Mouse (Mus musculus) retina, postnatal 7 days (tissue): ENCODE results near the gene Wnt3a.

ENCODE experiments used
- DNase-seq: peaks from one replicate; pipeline ENCODE4 v3.0.0-alpha.2; 2012; ENCODE audit warnings: low read depth, low spot score

Gene Wnt3a

DNA sequence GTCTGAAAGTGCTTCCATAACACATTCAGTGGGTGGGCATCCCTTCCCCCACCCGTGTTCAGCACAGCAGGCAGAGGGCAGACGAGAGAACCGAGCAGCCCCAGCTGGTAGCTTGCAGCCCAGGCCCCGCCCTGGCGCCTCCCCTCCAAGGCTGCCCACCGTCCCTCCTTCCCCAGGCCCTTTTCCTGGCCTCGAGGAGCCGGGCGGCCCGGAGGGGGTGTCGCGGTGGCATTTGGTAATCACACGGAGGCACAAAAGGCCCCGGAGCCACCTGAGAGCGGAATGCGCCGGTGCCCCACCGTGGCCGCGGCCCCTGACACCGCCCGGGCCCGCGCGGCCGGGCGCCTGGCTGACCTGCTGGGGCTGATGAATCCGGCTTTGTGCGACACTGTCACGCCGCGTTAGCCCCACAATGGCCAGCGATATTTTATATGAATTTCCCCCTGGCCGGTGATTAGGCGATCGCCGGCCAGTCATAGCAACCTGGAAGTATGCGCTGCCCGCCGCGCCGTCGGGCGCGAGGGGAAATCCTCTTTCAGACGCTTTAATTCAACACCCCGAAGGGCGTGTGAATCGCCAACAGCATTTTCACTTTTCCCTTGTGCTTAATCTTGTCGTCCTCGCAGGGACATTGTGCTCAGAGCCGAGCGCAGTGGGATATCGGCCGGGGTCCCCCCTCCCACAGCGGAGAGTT lies 26.5 kb downstream of the Wnt3a start:
- peak; percentile 38 for DNase-seq

DNA sequence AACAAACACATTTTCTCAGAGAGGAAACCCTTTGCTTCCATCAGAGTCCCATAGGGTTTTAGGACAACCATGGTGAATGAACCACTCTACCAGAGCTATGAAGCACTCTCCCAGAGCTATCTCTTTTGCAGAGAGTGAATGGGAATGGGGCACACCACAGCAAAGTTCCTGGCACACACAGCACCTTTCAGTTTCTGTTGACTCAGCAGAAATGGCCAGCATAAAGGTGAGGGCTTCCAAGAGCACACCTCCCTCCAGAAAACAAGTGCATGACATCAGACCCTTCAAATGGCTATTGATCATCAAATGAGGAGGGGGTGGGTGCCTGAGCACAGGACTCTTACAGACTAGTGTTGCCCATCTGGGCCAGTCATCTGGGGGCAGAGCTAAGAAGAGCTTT lies 28.2 kb downstream of the Wnt3a start:
- no peak for DNase-seq

DNA sequence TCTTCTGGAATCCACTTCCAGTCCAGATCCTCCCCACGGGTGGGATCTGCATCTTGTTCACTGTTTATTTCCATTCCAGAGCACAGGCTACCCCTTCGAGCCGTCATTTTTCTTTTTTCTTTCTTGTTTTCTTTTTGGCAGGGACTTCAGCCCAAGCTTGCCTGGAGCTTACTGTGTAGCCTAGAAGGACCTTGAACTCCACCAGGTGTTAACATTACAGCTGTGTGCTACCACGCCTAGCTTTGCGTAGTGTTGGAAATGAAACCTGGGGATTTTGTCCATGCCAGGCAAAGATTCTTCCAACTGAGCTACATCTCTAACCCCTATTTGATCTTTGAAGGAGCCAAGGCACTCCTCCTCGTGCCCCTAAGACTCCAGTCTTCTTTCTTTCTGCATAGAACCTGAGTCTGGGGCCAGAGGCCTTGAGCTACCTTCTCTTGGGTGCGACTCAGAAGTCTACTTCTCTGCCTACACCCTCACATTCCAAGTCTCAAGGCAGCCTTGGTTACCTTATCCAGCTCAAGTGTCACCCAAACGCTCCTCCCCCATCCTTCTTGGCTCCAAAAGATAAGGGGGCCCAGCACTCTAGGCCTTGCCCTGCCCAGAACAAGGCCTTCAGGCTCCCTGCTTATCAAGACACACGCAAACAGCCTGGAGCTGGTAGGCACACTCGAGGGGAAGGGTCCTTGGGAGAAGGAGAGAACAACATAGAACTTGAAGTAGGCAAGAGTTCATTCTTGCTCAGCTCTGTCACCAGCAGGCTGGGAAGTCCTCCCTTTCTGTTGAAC lies 29.7 kb downstream of the Wnt3a start:
- no peak for DNase-seq

GRCm38 (mm10) chr11:59259647-59260046 lies 30.9 kb downstream of the Wnt3a start:
- no peak for DNase-seq

DNA sequence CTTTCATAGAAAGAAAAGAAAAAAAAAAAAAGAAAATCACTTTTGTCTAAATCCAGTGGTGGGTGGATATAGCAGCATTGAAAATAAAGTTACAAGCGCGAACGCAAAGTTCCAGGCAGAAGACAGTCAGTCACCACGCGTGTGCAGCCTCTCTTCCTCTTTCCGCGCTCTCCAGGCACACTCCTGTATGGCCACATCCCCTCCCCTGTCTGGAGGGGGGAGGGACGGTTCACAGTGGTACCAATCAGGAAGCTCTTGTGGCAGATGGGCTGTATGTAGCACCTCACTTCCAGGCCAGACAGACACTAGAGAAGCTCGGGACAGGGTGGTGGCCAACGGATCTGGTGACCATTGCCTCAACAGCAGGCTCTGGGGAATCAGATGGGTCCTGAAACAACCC lies 42.5 kb downstream of the Wnt3a start:
- DNase-seq: no peak

GRCm38 (mm10) chr11:59243856-59244255 lies 46.7 kb downstream of the Wnt3a start:
- DNase-seq: no peak

DNA sequence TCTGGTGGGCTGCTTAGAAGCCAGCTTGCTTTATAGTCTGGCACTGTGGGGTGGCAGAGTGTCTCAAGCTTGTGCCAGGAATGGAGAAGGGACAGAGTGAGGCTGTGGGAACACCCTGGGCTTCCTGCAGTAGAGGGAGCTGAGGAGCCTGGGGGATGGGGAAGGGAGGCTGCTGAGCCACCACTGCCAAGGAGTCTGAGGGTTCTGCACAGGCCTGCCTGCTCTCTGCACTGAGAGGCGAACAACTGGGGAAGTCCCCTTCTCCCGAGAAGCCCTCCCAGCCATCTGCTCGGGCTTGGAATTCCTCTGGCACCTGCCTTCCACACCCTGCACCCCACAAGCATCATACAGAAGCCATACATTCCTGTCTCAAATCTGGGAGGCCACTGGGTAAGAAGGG lies 48.7 kb downstream of the Wnt3a start:
- no peak for DNase-seq

- no peak for DNase-seq
Observed at GRCm38 (mm10) chr11:59239796-59240195, 50.8 kb downstream of the Wnt3a start.

DNA sequence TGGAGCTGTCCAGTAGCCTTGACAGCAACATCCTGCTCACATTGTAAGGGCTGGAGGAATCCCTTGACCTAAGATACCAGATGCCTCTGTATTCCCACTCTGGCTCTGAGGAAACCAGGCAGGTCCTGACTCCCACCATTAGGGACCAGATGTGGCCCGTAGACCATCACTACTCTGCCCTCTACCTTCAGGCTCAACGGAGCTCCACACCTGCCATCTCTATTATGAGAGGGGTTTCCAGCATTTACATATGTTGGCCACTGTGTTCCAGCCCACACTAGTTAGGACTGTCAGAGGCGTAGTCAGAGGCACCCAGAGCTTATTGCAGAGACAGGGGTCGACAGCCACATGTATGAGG lies 51.1 kb downstream of the Wnt3a start:
- DNase-seq: no peak

DNA sequence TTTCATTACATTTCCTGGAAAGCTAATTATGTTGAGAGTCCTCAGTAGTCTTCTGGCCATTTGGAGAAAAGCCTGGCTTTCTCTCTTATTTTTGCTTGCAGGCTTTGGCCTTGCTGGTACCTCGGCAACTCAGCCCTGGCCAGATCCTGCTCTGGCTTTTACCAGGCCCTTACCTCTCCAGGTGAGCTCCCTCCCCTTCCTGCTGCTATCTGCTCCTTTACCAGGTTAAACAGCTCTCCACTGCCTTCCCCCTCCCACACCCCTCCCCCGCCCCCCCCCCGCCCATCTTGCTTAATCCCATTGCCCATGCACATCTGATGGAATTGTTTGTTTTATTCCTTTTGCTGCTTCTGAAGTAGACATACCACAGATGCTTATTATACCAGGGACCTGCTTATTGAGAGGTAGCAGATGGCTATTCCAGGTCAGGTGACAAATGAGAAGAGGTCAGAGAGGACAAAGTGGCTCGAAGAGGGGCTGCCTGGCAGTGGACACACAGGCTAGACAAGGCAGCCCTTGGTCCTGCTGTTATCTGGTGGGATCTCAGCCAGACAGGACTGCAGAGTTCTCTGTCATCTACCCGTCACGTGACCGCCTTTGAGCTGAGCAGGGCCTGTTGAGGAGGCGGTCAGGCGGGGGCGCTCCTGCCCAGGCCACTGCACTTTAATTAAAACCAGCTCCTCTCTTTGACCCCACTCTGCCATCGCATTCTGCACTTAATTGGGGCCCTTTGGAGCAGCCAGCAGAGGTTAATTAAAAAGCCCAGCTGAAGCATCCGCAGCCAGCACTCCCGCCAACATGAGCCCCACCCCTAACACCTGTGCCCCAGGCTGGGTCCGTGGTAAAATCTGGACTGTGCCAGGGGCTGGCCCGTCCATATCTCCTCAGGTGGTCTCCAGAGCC lies 51.8 kb downstream of the Wnt3a start:
- peak; percentile 55 for DNase-seq

DNA sequence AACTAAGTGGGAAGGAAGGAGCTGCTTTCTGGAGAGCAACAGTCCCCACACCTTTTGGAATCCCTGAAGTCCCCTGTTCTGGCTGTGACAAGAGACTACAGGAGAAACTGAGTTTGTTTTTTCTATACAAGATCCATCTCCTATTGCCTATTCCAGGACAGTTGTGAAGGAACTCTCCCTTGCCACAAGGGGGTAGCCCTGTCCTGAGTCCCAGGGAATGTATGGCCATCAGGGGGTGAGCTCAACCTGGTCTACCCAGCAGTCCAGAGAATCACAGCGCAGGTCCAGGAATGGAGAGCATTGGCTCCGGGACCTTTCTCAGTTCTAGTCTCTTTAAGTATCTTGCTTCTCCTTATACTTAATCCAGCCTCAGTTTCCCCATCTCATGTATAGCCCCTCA lies 57.8 kb downstream of the Wnt3a start:
- no peak for DNase-seq

- no peak for DNase-seq
Observed at GRCm38 (mm10) chr11:59230144-59230760, 60.3 kb downstream of the Wnt3a start.

DNA sequence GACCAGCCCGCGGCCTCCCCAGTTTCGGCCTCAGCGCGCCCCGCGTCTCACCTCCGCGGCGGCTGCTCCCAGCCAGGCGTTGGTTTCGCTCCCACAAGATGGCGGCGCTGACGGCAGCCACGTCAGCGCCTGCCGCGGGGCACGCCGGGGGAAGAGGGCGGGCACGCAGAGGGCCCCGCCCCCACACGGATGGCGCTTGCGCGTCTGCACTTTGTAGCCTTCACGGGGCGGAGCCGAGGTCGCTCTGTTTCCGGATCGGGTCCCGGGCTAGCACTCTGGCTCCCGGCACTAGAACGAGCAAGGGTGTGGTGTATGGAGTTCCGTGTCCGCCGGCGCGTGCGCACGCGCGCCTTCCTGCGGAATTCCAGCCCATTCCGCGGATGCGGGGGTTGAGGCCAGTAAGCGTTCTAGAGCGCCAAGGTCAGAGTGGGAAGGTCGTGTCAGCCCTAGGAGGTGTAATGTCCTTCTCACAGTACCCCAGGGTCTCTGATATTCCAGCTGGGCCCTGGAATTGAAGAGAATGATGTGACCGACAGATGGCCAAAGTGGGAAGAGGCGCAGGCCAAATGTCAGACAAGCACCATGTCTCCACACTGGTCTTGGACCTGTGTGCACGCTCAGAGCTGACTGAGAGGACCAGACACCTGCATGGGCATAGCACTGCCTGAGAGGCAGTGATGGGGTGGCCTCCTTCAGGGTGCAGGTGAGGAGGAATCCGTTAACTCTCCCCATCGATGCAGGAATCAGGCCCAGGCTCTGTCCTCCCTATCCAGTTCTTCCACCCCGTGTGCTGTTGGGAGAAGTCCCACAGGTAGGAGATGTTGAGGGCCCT lies 62.2 kb downstream of the Wnt3a start, which contains the start of gene Arf1:
TSS of gene Arf1 (minus strand) at position 149 of the 832 bp plus-strand sequence.
- DNase-seq: peak; percentile 92

- no peak for DNase-seq
Observed at GRCm38 (mm10) chr11:59227604-59228121, 62.9 kb downstream of the Wnt3a start.

- DNase-seq: no peak
Observed at GRCm38 (mm10) chr11:59226787-59227603, 63.6 kb downstream of the Wnt3a start.

DNA sequence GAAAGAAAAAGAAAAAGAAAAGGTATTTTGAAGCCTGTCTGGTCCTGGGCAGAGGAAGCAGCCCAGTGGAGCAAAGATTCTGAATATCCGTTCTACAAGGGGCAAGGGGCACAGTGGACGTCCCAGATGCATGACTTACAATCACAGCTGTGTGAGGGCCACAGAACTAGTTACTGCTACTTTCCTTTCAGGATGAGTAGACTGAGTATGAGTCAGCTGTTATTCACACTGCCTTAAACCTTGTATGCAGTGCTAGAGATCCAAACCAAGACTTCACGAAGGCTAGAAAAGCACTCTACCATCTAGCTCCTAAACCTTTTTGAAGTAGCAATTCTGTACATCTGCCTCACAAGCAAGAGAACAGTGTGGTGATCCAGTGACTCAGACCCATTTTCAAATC lies 64.3 kb downstream of the Wnt3a start:
- no peak for DNase-seq

DNA sequence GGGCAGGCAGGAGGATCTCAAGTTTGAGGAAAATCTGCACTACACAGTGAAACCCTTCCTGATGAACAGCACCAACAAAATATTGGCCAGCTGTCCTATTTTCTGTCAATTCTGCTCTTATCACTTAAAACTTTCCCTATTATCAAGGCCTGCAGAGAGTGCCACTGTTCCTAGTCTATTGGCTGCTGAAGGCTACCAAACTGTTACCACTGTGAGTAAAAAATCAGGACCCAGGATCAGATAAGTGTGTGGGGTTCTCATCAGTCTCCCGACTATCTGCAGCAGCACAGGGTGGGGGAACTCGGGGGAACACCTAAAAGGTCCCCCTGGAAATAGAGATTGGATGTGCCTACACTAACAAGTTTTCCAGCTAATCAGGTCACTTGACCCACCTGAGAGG lies 65.4 kb downstream of the Wnt3a start:
- no peak for DNase-seq

- no peak for DNase-seq
Observed at GRCm38 (mm10) chr11:59224470-59224869, 66.1 kb downstream of the Wnt3a start.

DNA sequence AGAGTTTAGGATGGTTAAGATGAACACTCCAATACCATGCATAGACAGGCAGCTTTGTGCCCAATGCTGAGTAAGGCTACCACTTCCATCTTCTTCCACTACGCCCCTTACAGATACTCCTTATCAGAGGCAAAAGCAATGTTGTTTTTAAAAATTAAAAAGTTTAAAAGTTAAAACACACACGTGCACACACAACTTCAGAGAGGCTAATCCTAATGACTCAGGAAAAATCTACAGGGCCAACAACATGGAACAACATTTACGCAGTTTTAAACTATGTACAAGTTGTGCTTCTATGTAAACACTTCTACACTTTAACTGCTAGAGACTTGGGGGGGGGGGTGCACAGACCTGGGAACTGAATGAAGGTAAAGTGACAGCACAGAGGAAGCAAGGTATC lies 66.5 kb downstream of the Wnt3a start:
- DNase-seq: no peak

DNA sequence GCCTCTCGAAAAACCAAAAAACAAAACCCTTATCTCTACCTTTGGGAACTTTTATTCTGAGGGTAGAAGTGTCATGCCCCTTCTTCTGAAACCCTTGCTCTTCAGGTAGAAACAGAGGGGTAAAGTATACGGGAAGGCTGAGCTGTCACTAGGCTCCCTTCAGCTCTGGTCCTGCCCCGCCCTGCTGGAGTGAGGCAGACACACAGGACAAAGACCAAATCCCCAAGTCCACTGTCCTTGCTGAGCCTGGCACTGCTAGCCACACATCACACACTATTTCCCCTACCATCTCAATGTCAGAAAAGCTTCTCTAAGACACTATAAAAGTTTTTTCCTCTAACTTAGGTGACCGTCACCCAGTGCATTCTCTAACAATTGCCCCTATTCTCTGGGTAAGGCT lies 68.2 kb downstream of the Wnt3a start:
- no peak for DNase-seq
